Mouse (Mus musculus) heart, adult 2 months (tissue): ENCODE data around the gene Mreg.

Source experiments
- CTCF ChIP-seq: fragments of 200-600 bp; IDR thresholded peaks from 2 replicates; pipeline ENCODE4 v1.8.1; 2022; ENCODE audit warnings: antibody characterized with exemption, mild to moderate bottlenecking, moderate library complexity
- EP300 ChIP-seq: fragments of 200-500 bp; IDR thresholded peaks from 2 replicates; pipeline ENCODE4 v1.6.1; 2011; ENCODE audit warnings: low read depth, low read length, control low read depth; ENCODE audit not compliant: insufficient read depth
- POLR2A ChIP-seq: fragments of 200-500 bp; IDR thresholded peaks from 2 replicates; pipeline ENCODE4 v1.6.1; 2011; ENCODE audit warnings: mild to moderate bottlenecking, low read depth, low read length, control low read depth; ENCODE audit not compliant: insufficient read depth

DNA sequence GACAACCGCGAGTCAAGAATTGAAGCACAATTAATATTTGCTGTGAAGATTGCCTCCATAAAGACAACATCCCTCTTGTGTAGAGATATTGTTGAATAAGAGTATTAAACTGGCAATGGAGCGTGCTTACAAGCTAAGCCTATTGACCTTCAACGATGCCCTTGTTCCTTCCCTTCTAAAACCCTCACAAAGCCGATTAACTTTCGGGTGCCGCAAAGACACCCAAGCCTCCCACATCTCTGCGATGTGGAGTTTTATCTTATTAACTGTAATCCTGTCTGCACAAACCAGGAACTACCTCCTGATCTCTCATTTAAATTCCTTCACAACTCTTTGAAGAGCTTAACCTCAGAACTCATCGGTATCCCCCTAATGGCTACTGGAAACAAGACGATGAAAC lies 76.0 kb downstream of the Mreg start:
- TF ChIP-seq CTCF (no peak), EP300 (no peak), POLR2A (no peak)
